Mouse (Mus musculus) liver, embryonic 14.5 days (tissue): ENCODE measurements around the gene Hrk. TPM values are rescaled to one million over a fixed set of nuclear protein-coding genes. Genes with fewer than 3 reads are reported as not detected.

Source experiments
- ATAC-seq: fragments of 200-750 bp; cut with Nextera tagmentation; 2 replicates; pipeline ENCODE4 v1.8.0; 2017; ENCODE audit warnings: moderate number of reproducible peaks, mild to moderate bottlenecking, moderate library complexity; ENCODE audit not compliant: insufficient read depth
- DNase-seq, 3 experiments: peaks; one replicate each; pipeline ENCODE4 v3.0.0-alpha.2; 2012 to 2013; ENCODE audit warnings: low read depth in 3 of 3, low spot score in 3 of 3
- H3K27ac ChIP-seq: fragments of 300-500 bp; sonication (generic); 2 replicates; pipeline ENCODE4 v1.5.1; 2014; ENCODE audit warnings: moderate library complexity, mild to moderate bottlenecking, control low read depth, inconsistent platforms
- H3K27me3 ChIP-seq: fragments of 300-500 bp; sonication (generic); 2 replicates; pipeline ENCODE4 v1.6.1; 2014; ENCODE audit warnings: mild to moderate bottlenecking, low read length, moderate library complexity; ENCODE audit not compliant: control insufficient read depth, insufficient read depth
- H3K36me3 ChIP-seq: fragments of 300-500 bp; sonication (generic); replicated peaks from 2 replicates; pipeline ENCODE4 v1.6.1; 2014; ENCODE audit warnings: low read depth; ENCODE audit not compliant: control insufficient read depth, insufficient read depth
- H3K4me1 ChIP-seq, 2 experiments: fragments of 200-500 bp in 1 of 2; fragments of 300-500 bp in 1 of 2; sonication (generic) in 1 of 2; replicated peaks; 2 replicates each; pipeline ENCODE4 v1.6.1; 2012 to 2014; ENCODE audit warnings: antibody characterized with exemption in 1 of 2, inconsistent platforms in 1 of 2, low read length in 1 of 2; ENCODE audit not compliant: control insufficient read depth in 2 of 2, insufficient read depth in 2 of 2
- H3K4me2 ChIP-seq: fragments of 300-500 bp; sonication (generic); 2 replicates; pipeline ENCODE4 v1.6.1; 2014; ENCODE audit warnings: low read depth, mild to moderate bottlenecking, control low read depth, moderate library complexity
- H3K4me3 ChIP-seq, 2 experiments: fragments of 200-500 bp in 1 of 2; fragments of 300-500 bp in 1 of 2; sonication (generic) in 1 of 2; 2 replicates each; pipeline ENCODE4 v1.5.1; 2012 to 2014; ENCODE audit warnings: low read depth in 2 of 2, low read length in 2 of 2, mild to moderate bottlenecking in 2 of 2, control low read depth in 1 of 2, inconsistent platforms in 1 of 2, moderate library complexity in 1 of 2; ENCODE audit not compliant: insufficient read depth in 1 of 2
- H3K9ac ChIP-seq: fragments of 300-500 bp; sonication (generic); replicated peaks from 2 replicates; pipeline ENCODE4 v1.6.1; 2014; ENCODE audit warnings: mild to moderate bottlenecking, control low read depth, moderate library complexity
- H3K9me3 ChIP-seq: fragments of 300-500 bp; sonication (generic); 2 replicates; pipeline ENCODE4 v1.6.1; 2016; ENCODE audit warnings: low read length, mixed read lengths; ENCODE audit not compliant: control insufficient read depth
- CTCF ChIP-seq: IDR thresholded peaks from 2 replicates; pipeline ENCODE4 v1.5.1; 2016; ENCODE audit warnings: antibody characterized with exemption, low read depth, control low read depth
- EP300 ChIP-seq: IDR thresholded peaks from 2 replicates; pipeline ENCODE4 v1.6.1; 2016; ENCODE audit warnings: antibody characterized with exemption, low read depth
- whole genome bisulfite sequencing: fragments of 180-500 bp; shearing (Covaris S2); extraction: QIAGEN DNeasy Blood & Tissue Kit; methylation state at CpG from one replicate; pipeline ENCODE4 v1.1.7; 2014; ENCODE audit not compliant: insufficient replicate concordance; 5-methylcytosine and 5-hydroxymethylcytosine counted together
- polyA plus RNA-seq, 2 experiments: library from polyadenylated mRNA; depleted of rRNA in 1 of 2; stranded (reverse) in 1 of 2; unstranded in 1 of 2; fragments of >200 nt; fragmentation: Nextera tagmentation in 1 of 2; extraction: Ambion mirVana in 1 of 2; gene quantifications; 2 replicates each; pipeline versions ENCODE4 v1.2.1 to v1.2.3; 2012 to 2014

The Hrk gene
- polyA plus RNA-seq, 2 experiments: 0.02 TPM; not detected in 1

DNA sequence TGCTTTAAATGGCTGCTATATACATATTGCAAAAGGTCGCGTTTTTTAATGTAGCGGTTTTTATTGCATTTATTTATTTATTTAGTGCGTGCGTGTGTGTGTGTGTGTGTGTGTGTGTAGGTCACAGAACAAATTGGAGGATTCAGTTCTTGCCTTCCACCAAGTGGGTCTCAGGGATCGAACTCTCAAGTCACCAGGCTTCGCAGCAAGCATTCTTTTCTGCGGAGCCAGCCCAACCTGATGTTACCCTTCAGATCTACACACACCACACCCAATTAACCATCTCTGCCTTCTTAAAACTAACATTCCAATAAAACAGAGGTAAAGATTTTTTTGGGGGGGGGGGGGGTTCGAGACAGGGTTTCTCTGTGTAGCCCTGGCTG, 8.9 kb upstream of the Hrk start:
- Histone ChIP-seq H3K27ac (no peak overlapping the region), H3K9me3 (no peaks in the 10 kb centered on the region), H3K27me3 (no peaks in the 10 kb centered on the region), H3K4me2 (peak overlapping the region; percentile 77), H3K36me3 (no peaks in the 10 kb centered on the region), H3K4me3 (peak overlapping the region; percentile 88 to 97), H3K4me1 (peaks cover 4 to 18% of the 10 kb centered on the region in 2 experiments; a peak in 2 of 4 replicates), H3K9ac (peak overlapping the region; percentile 79; the same call in 1 of the 2 replicates)
- ATAC-seq (no peak), DNase-seq (no peak)
- 18% methylated on average over 9 of the region's 9 CpGs for WGBS
- no peak for TF ChIP-seq EP300
- TF ChIP-seq CTCF: no peak

- WGBS: 52% methylated on average over 4 of the region's 4 CpGs
- Histone ChIP-seq H3K4me3 (no peak overlapping the region), H3K27me3 (no peaks in the 10 kb centered on the region; the same call in 1 of the 2 replicates), H3K27ac (no peak overlapping the region), H3K4me1 (peaks cover 4 to 18% of the 10 kb centered on the region in 2 experiments; a peak in 2 of 4 replicates), H3K9ac (no peak overlapping the region), H3K9me3 (no peaks in the 10 kb centered on the region), H3K36me3 (no peaks in the 10 kb centered on the region), H3K4me2 (no peak overlapping the region)
- peak; percentile 36 for ATAC-seq
- peak; percentile 27 to 42 (median 41) for DNase-seq
- TF ChIP-seq CTCF (no peak), EP300 (no peak)
Measured at GRCm38 (mm10) chr5:118156976-118157375, 7.5 kb upstream of the Hrk start.

GRCm38 (mm10) chr5:118160691-118161090, 3.8 kb upstream of the Hrk start:
- ATAC-seq (no peak), DNase-seq (no peak)
- Histone ChIP-seq H3K4me2 (no peak overlapping the region), H3K36me3 (no peaks in the 10 kb centered on the region), H3K27ac (no peak overlapping the region), H3K9ac (no peak overlapping the region), H3K27me3 (no peaks in the 10 kb centered on the region; the same call in 1 of the 2 replicates), H3K4me3 (no peak overlapping the region), H3K9me3 (no peaks in the 10 kb centered on the region), H3K4me1 (peaks cover 0 to 12% of the 10 kb centered on the region in 2 experiments; a peak in 2 of 4 replicates)
- 12% methylated on average over 4 of the region's 4 CpGs for WGBS
- TF ChIP-seq EP300 (no peak), CTCF (no peak)

DNA sequence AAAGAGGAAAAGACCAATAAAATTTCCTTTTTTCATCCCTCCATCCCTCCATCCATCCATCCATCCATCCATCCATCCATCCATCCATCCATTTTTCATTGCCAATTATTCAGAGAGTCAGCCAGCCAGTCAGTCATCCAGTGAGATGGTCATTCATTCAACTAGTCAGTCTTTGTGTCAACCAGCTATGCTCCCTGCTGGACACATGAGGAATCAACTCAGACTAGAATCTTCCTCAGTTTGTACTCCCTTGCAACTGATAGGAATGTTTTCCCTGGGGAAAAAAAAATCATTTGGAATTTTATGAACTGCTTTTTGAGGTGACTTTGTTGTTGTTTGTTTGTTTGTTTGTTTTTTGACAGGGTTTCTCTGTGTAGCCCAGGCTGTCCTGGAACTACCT, 1.0 kb downstream of the Hrk start:
- no peak overlapping the region for H3K4me2 ChIP-seq

GRCm38 (mm10) chr5:118167561-118167995, 3.1 kb downstream of the Hrk start:
- H3K4me3 ChIP-seq: no peak overlapping the region
- H3K27me3 ChIP-seq: peaks cover 52% of the 10 kb centered on the region
- H3K36me3 ChIP-seq: no peaks in the 10 kb centered on the region
- DNase-seq (no peak), ATAC-seq (no peak)
- TF ChIP-seq CTCF (no peak), EP300 (no peak)
- H3K27ac ChIP-seq: no peak overlapping the region
- WGBS: 55% methylated on average over 8 of the region's 8 CpGs
- H3K9me3 ChIP-seq: no peaks in the 10 kb centered on the region
- H3K4me2 ChIP-seq: no peak overlapping the region
- no peak overlapping the region for H3K9ac ChIP-seq
- no peaks in the 10 kb centered on the region for H3K4me1 ChIP-seq

More for the DNA sequence above, 1.0 kb downstream of the Hrk start:
- H3K4me3 ChIP-seq: no peak overlapping the region
- peaks cover 31% of the 10 kb centered on the region for H3K27me3 ChIP-seq
- no peak overlapping the region for H3K9ac ChIP-seq
- H3K4me1 ChIP-seq: no peaks in the 10 kb centered on the region
- H3K9me3 ChIP-seq: no peaks in the 10 kb centered on the region
- no peak for TF ChIP-seq EP300
- TF ChIP-seq CTCF: no peak
- H3K27ac ChIP-seq: no peak overlapping the region
- no peak for ATAC-seq
- no peak for DNase-seq
- H3K36me3 ChIP-seq: no peaks in the 10 kb centered on the region
